Mouse (Mus musculus): ENCODE measurements at regions not wholly inside any gene's neighbourhood (a gene's known extent, or its start where the extent isn't known, plus 50 kb on each side); places are given as distances from the start of the nearest gene placed in this dataset.

DNA sequence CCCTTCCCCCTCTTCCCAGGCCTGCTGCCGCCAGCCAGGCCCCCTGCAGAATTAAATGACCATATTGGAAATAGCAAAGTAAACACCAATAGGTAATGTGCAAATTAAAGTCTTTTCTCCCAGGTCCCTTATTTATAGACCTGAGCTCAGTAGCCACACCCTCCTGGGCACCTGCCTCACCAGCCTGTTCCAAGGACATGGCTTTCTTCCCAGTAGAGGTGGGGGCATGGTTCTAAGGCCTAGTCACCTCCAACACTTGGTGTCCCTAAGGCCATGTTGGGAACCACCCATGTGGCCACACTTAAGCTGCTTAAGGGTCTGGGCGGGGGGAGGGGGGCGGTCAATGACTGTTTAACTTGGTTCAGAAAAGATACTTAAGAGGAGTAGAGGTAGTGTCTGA is 121.9 kb downstream of the Vegfa start:
- Histone ChIP-seq H3K9ac (no peak overlapping the region), H3K36me3 (no peaks in the 10 kb centered on the region), H3K4me3 (no peak overlapping the region), H3K27ac (ENCODE audit: poor library complexity, severe bottlenecking) (no peak overlapping the region), H3K27me3 (replicated peaks) (no peaks in the 10 kb centered on the region), H3K4me2 (no peak overlapping the region), H3K9me3 (replicated peaks) (peaks cover 7% of the 10 kb centered on the region), H3K4me1 (replicated peaks) (peaks cover 5% of the 10 kb centered on the region; the same call in 1 of the 2 replicates)
- ATAC-seq (ENCODE audit: insufficient number of reproducible peaks, low FRiP score) = no peak
- WGBS = 88% methylated on average over 3 of the region's 3 CpGs

DNA sequence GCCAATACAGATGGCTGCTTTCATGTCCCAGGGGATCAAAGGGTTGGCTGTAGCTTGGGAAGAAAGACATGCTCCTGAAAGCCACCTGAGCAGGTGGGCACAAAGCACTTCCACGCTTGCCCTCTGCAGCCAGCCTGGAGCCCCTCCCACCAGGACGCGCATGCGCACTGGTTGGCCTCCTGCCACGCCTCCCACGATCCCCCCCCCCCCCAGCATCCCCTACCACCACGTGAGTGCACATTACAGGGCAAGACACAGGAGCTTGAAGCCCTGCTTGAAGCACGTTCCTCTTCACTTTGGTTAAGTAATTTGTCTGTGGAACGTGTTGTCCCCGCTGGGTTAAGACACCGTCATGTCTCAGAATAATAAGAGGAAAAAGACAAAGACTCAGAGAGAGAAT is 124.6 kb downstream of the Vegfa start:
- H3K27me3 ChIP-seq (replicated peaks) = no peaks in the 10 kb centered on the region
- no peak overlapping the region for H3K27ac ChIP-seq (ENCODE audit: poor library complexity, severe bottlenecking)
- no peaks in the 10 kb centered on the region for H3K36me3 ChIP-seq
- no peak overlapping the region for H3K9ac ChIP-seq
- whole genome bisulfite sequencing = 71% methylated on average over 11 of the region's 11 CpGs
- peaks cover 7% of the 10 kb centered on the region for H3K9me3 ChIP-seq (replicated peaks)
- no peak overlapping the region for H3K4me2 ChIP-seq
- H3K4me3 ChIP-seq = no peak overlapping the region
- ATAC-seq (ENCODE audit: insufficient number of reproducible peaks, low FRiP score) = no peak
- peaks cover 12% of the 10 kb centered on the region for H3K4me1 ChIP-seq (replicated peaks)

- H3K4me2 ChIP-seq = no peak overlapping the region
- no peak for ATAC-seq (ENCODE audit: insufficient number of reproducible peaks, low FRiP score)
- H3K36me3 ChIP-seq = no peaks in the 10 kb centered on the region
- H3K27ac ChIP-seq (ENCODE audit: poor library complexity, severe bottlenecking) = no peak overlapping the region
- no peak overlapping the region for H3K4me3 ChIP-seq
- H3K27me3 ChIP-seq (replicated peaks) = no peaks in the 10 kb centered on the region
- 39% methylated on average over 7 of the region's 7 CpGs for WGBS
- H3K4me1 ChIP-seq (replicated peaks) = peaks cover 12% of the 10 kb centered on the region
- H3K9ac ChIP-seq = no peak overlapping the region
- H3K9me3 ChIP-seq (replicated peaks) = no peaks in the 10 kb centered on the region
These were observed 126.6 kb downstream of the Vegfa start for GRCm38 (mm10) chr17:45905596-45905995.

GRCm38 (mm10) chr17:45904251-45904650 is 127.9 kb downstream of the Vegfa start:
- 70% methylated on average over 4 of the region's 4 CpGs for WGBS
- peaks cover 12% of the 10 kb centered on the region for H3K4me1 ChIP-seq (replicated peaks)
- no peaks in the 10 kb centered on the region for H3K27me3 ChIP-seq (replicated peaks)
- H3K9ac ChIP-seq = no peak overlapping the region
- H3K36me3 ChIP-seq = no peaks in the 10 kb centered on the region
- H3K27ac ChIP-seq (ENCODE audit: poor library complexity, severe bottlenecking) = no peak overlapping the region
- no peak overlapping the region for H3K4me2 ChIP-seq
- H3K4me3 ChIP-seq = no peak overlapping the region
- H3K9me3 ChIP-seq (replicated peaks) = peaks cover 5% of the 10 kb centered on the region; the same call in 1 of the 2 replicates
- no peak for ATAC-seq (ENCODE audit: insufficient number of reproducible peaks, low FRiP score)

- H3K4me1 ChIP-seq (replicated peaks) = peaks cover 12% of the 10 kb centered on the region
- no peak for ATAC-seq (ENCODE audit: insufficient number of reproducible peaks, low FRiP score)
- H3K9me3 ChIP-seq (replicated peaks) = peaks cover 6% of the 10 kb centered on the region; the same call in 1 of the 2 replicates
- no peaks in the 10 kb centered on the region for H3K27me3 ChIP-seq (replicated peaks)
- no peaks in the 10 kb centered on the region for H3K36me3 ChIP-seq
- no peak overlapping the region for H3K4me2 ChIP-seq
- no peak overlapping the region for H3K9ac ChIP-seq
- no peak overlapping the region for H3K27ac ChIP-seq (ENCODE audit: poor library complexity, severe bottlenecking)
- WGBS = 49% methylated on average over 9 of the region's 9 CpGs
- no peak overlapping the region for H3K4me3 ChIP-seq
These were observed 128.9 kb downstream of the Vegfa start for GRCm38 (mm10) chr17:45903294-45903693.

DNA sequence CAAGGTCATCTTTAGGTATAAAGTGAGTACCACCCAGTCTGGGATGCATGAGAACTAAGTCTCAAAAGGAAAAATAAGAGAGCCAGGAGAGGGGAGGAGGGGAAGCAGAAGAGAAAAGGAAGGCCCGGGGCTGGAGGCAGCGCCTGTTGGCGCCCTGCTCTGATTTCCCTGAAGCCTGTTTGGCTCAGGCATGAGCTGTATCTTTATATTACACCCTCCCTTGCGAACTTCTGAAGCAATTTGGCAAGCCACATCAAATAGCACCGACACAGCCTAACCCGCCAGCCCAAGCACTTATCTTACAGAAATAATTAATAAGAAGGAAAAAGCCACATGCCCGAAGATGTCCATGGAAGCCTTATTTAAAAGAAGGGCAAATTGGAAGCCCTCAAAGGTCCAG is 129.5 kb downstream of the Vegfa start:
- WGBS = 89% methylated on average over 7 of the region's 7 CpGs
- Histone ChIP-seq H3K4me2 (no peak overlapping the region), H3K9me3 (replicated peaks) (peaks cover 6% of the 10 kb centered on the region; the same call in 1 of the 2 replicates), H3K36me3 (no peaks in the 10 kb centered on the region), H3K27me3 (replicated peaks) (no peaks in the 10 kb centered on the region), H3K4me3 (no peak overlapping the region), H3K9ac (no peak overlapping the region), H3K4me1 (replicated peaks) (peaks cover 12% of the 10 kb centered on the region), H3K27ac (ENCODE audit: poor library complexity, severe bottlenecking) (no peak overlapping the region)
- no peak for ATAC-seq (ENCODE audit: insufficient number of reproducible peaks, low FRiP score)

GRCm38 (mm10) chr17:45896922-45897302 is 135.3 kb downstream of the Vegfa start:
- no peak overlapping the region for H3K4me2 ChIP-seq
- H3K9me3 ChIP-seq (replicated peaks) = peaks cover 6% of the 10 kb centered on the region; the same call in 1 of the 2 replicates
- no peak for ATAC-seq (ENCODE audit: insufficient number of reproducible peaks, low FRiP score)
- no peaks in the 10 kb centered on the region for H3K4me1 ChIP-seq (replicated peaks)
- H3K9ac ChIP-seq = no peak overlapping the region
- no peak overlapping the region for H3K4me3 ChIP-seq
- no peaks in the 10 kb centered on the region for H3K36me3 ChIP-seq
- H3K27me3 ChIP-seq (replicated peaks) = no peaks in the 10 kb centered on the region
- H3K27ac ChIP-seq (ENCODE audit: poor library complexity, severe bottlenecking) = no peak overlapping the region
- 70% methylated on average over 4 of the region's 4 CpGs for WGBS

GRCm38 (mm10) chr17:45896142-45896921 is 135.8 kb downstream of the Vegfa start:
- Histone ChIP-seq H3K36me3 (no peaks in the 10 kb centered on the region), H3K27me3 (replicated peaks) (no peaks in the 10 kb centered on the region), H3K4me3 (no peak overlapping the region), H3K27ac (ENCODE audit: poor library complexity, severe bottlenecking) (no peak overlapping the region), H3K4me2 (no peak overlapping the region), H3K9me3 (replicated peaks) (peaks cover 6% of the 10 kb centered on the region; the same call in 1 of the 2 replicates), H3K9ac (no peak overlapping the region), H3K4me1 (replicated peaks) (no peaks in the 10 kb centered on the region)
- WGBS = 68% methylated on average over 12 of the region's 12 CpGs
- no peak for ATAC-seq (ENCODE audit: insufficient number of reproducible peaks, low FRiP score)

GRCm38 (mm10) chr17:45894166-45894565 is 138.0 kb downstream of the Vegfa start:
- H3K27me3 ChIP-seq (replicated peaks) = no peaks in the 10 kb centered on the region; the same call in 1 of the 2 replicates
- H3K4me3 ChIP-seq = no peak overlapping the region
- H3K9ac ChIP-seq = no peak overlapping the region
- H3K27ac ChIP-seq (ENCODE audit: poor library complexity, severe bottlenecking) = no peak overlapping the region
- WGBS = 85% methylated on average over 5 of the region's 5 CpGs
- no peaks in the 10 kb centered on the region for H3K36me3 ChIP-seq
- no peak for ATAC-seq (ENCODE audit: insufficient number of reproducible peaks, low FRiP score)
- H3K9me3 ChIP-seq (replicated peaks) = no peaks in the 10 kb centered on the region; the same call in 1 of the 2 replicates
- peaks cover 6% of the 10 kb centered on the region for H3K4me1 ChIP-seq (replicated peaks)
- no peak overlapping the region for H3K4me2 ChIP-seq

DNA sequence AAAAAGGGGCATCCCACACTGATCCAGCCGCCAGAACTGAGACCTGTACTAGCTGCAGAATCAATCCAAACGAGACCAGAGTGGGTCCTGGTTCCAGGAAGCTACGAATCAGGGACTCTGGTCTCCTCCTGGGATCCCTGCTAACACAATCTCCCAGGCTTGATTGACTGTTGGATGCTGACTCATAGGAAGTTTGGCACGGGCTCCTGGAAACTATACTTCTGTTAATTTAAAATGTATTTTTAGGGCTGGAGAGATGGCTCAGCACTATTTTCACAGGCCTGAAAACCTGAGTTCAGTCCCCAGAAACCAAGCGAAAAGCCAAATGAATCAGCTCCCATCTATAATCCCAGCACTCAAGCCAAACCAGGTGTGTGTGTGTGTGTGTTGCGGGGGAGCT is 138.5 kb downstream of the Vegfa start:
- H3K9ac ChIP-seq = no peak overlapping the region
- H3K36me3 ChIP-seq = no peaks in the 10 kb centered on the region
- no peaks in the 10 kb centered on the region for H3K9me3 ChIP-seq (replicated peaks)
- no peak overlapping the region for H3K4me3 ChIP-seq
- no peak overlapping the region for H3K27ac ChIP-seq (ENCODE audit: poor library complexity, severe bottlenecking)
- H3K4me2 ChIP-seq = no peak overlapping the region
- H3K27me3 ChIP-seq (replicated peaks) = no peaks in the 10 kb centered on the region; the same call in 1 of the 2 replicates
- WGBS = 66% methylated on average over 6 of the region's 6 CpGs
- H3K4me1 ChIP-seq (replicated peaks) = peaks cover 11% of the 10 kb centered on the region
- no peak for ATAC-seq (ENCODE audit: insufficient number of reproducible peaks, low FRiP score)

DNA sequence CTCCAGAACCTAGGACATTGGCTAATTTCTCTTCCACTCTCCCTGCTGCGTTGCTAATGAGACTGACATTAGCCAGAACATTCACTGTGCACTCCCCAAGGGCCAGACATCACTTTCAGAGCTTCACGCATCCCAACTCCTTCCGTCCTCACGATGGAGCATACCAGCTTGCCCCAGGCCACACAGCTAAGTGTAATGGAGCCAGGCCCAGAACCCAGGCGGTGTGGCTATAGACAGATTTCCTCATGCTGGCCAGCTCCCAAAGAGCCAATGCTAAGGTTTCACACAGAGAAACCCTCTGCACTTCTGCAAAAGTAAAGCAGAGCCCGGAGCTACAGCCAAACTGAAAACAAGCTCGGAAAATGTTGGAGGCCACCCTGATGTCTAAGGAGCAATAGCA is 139.1 kb downstream of the Vegfa start:
- H3K27ac ChIP-seq (ENCODE audit: poor library complexity, severe bottlenecking) = no peak overlapping the region
- no peaks in the 10 kb centered on the region for H3K36me3 ChIP-seq
- no peak overlapping the region for H3K4me3 ChIP-seq
- no peak overlapping the region for H3K9ac ChIP-seq
- no peak overlapping the region for H3K4me2 ChIP-seq
- ATAC-seq (ENCODE audit: insufficient number of reproducible peaks, low FRiP score) = no peak
- H3K27me3 ChIP-seq (replicated peaks) = no peaks in the 10 kb centered on the region; the same call in 1 of the 2 replicates
- 69% methylated on average over 7 of the region's 7 CpGs for WGBS
- no peaks in the 10 kb centered on the region for H3K9me3 ChIP-seq (replicated peaks)
- H3K4me1 ChIP-seq (replicated peaks) = peaks cover 14% of the 10 kb centered on the region

DNA sequence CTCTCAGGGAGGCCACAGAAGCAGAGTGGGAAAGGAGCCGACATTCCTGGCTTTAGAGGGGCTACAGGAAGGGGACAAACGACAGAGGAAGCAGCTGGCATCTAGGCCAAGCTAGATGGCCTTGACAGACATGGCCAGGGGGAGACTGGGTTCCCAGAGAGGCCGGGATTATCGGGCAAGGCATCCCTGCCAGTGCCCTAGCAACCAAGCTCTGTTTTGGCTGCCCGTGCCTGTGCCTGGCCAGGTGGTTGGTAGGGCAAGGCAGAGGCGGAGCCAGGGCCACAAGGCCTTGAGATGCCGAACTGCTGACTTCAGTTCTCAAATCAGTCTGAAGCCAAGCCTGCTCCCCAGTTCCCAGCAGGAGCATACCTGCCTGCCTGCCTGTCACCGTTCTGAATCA is 142.7 kb downstream of the Vegfa start:
- no peak for ATAC-seq (ENCODE audit: insufficient number of reproducible peaks, low FRiP score)
- no peak overlapping the region for H3K27ac ChIP-seq (ENCODE audit: poor library complexity, severe bottlenecking)
- H3K4me2 ChIP-seq = no peak overlapping the region
- H3K9ac ChIP-seq = peak overlapping the region; percentile 9; the same call in 1 of the 2 replicates
- peaks cover 38% of the 10 kb centered on the region for H3K4me1 ChIP-seq (replicated peaks)
- H3K27me3 ChIP-seq (replicated peaks) = peaks cover 17% of the 10 kb centered on the region
- no peaks in the 10 kb centered on the region for H3K36me3 ChIP-seq
- H3K4me3 ChIP-seq = no peak overlapping the region
- 48% methylated on average over 8 of the region's 8 CpGs for WGBS
- no peaks in the 10 kb centered on the region for H3K9me3 ChIP-seq (replicated peaks)
